Mouse (Mus musculus) ES-CJ7 (cell line): ENCODE data around the gene Rex1bd.

Experiments
- DNase-seq: peaks from one replicate; pipeline ENCODE4 v3.0.0; 2011; ENCODE audit warnings: low read depth, low spot score

Rex1bd gene

DNA sequence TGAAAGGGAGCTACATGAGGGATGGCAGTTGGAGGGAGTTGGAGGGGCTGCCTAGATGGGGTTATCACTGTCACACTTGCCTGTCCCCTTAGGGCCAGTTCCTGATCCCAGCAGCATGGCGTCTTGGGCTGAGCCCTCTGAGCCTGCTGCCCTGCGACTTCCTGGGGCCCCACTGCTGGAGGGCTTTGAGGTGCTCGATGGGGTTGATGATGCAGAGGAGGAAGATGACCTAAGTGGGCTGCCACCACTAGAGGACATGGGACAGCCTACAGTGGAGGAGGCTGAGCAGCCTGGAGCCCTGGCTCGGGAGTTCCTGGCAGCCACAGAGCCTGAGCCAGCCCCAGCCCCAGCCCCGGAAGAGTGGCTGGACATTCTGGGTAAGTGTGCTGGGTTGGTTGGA lies 22.7 kb upstream of the Rex1bd start:
- DNase-seq = no peak

DNA sequence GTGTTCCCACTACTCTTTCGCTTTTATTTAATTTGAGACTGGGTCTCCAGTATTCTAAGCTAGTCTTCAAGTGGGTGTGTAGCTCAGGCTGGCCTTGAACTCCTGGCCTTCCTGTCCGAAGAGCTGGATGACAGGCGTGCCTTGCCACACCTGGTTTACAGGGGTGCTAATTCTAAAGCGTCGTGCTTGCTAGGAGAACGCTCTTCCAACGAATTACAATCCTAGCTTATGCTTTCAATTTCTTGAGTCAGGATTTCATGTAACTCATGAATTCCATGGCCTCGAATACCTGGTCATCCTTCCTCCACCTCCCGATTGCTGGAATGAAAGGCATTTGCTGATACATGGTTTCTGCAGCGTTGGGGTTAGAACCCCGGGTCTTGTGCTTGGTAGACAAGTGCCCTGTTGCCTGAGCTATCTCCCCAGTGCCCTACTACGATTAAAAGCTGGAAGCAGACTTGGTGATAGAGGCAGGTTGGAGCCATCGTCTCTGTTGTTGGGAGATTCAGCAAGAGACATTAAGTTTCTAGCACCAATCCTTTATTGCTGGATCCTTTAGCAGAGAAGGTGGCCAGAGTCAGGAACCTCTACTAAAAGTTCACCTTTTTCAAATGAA lies 21.7 kb upstream of the Rex1bd start:
- DNase-seq = no peak

DNA sequence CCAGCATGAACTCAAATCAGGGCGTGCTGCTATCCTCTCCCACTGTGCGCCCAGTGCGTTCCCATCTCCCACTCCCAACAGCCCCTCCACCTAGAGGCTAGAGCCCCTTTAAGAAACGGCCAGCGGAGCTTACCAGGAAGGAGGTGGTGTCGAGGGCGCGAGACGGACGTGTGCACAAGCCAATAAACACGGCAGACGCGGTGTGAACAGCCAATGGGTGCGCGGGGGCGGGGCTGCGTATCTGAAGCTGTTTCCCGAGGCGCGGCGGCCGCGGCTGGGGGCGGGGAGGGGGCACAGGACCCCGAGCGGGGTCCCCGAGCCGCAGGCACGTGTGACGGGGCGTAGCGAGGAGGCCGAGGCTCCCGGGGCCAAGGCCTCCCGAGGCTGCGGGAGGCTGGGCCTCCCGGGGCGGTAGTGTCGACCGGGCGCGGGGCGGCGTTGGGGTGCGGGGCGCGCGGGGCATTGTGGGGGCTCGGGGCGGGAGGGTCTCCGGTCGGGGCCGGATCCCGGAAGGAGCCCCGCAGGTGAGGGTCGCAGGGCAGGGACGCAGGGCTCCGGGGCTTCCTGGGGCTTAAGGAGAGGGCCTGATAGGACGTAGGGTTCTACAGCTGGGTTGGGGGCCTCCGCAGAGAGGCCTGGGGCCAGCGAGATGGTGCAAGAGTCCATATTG lies 21.1 kb upstream of the Rex1bd start, which contains the start of the genes Fkbp8 and Kxd1:
Gene Fkbp8, plus strand, starts transcription at position 213 of the 670 bp plus-strand sequence.
Gene Kxd1, minus strand, starts transcription at position 445 of the 670 bp plus-strand sequence.
- DNase-seq = peak; percentile 99

DNA sequence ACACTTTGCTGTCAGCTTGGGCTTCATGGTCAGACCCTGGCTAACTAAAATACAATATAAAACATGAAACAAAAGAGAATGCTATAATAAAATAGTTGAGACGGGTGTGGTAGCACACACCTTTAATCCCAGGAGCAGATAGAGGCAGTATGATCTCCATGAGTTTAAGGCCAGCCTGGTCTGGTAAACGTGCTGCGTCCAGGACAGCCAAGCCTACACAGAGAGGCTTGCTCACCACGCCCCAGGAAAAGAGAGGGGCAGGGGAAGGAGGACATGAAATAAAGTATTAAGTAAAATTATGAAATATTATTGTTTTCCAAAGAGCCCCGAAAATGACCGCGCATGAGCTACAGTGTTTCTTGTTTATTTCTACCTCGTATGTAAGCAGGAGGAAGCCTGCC lies 20.6 kb upstream of the Rex1bd start:
- DNase-seq = no peak

DNA sequence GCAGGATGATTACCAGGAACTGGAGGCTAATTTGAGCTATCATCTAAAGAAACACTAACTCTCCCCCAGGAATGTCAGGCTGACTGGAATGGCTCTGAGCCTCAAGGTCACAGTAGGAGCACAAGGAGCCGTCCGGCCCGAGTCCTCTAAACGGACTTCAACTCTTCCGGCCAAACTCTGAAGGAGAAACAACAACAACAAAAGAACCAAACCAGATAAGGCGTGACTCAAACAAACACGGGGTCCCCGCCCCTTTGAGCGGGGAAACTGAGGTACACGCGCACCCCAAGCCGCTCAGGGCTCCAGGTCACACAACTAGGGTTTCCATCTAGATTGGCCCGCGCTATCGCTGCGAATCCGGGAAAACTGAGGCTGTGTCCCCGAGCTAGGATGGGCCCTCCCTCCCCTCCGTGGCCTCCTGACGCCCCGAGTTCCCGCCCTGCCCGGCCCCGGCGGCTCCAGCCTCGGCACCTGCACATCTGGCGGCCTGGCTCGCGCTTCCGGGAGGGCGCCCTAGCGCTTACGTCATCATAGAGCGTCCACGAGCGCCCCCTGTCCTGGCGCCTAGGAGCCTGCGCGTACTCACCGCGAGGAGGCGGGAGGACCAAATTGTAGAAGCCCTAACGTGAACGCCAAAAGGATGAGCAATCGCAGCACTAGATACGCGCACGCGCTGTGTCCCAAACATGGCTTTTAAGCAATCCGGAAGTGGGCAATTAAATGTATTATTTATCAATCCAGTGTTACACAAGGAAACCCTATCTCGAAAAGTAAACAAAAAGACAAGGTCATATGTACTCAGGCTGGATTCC lies 16.2 kb upstream of the Rex1bd start:
- peak; percentile 100 for DNase-seq

- DNase-seq = no peak
Measured at GRCm38 (mm10) chr8:70519606-70520005, 13.1 kb upstream of the Rex1bd start.

- DNase-seq = no peak
Measured at GRCm38 (mm10) chr8:70519043-70519442, 12.5 kb upstream of the Rex1bd start.

DNA sequence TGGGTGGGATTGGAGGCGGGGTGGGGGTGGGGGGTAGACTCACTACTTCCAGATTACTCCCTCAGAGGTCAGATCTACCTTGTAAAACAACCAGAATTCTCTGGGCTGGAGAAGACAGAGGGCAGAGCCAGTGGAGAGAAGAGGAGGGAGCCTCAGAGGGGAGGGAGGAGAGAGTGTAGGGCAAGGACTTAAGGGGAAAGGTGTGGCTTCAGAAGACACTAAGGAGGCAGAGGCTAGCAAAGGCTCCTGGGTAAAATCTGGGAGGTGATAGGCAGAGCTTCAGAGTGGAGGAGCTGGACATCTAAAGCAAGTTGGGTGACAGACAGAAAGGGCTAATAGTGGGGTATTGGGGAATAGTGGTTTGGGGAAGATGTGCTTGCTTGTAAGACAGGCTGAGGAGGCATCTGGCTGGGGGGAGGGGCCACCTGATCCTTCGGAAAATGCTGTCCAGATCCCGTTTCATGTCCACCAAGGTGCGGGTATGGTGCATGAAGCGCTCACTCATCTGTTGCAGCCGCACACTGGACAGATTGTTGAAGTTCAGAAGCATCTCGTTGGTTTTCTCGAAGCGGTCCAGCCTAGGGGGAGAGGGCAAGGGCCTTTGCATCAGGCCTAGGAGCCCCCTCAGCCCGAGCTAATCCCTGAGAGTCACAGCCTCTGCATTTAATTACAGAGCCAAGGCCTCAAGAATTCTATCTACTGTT lies 11.5 kb upstream of the Rex1bd start:
- peak; percentile 74 for DNase-seq

GRCm38 (mm10) chr8:70513441-70513840 lies 6.9 kb upstream of the Rex1bd start:
- DNase-seq = no peak

DNA sequence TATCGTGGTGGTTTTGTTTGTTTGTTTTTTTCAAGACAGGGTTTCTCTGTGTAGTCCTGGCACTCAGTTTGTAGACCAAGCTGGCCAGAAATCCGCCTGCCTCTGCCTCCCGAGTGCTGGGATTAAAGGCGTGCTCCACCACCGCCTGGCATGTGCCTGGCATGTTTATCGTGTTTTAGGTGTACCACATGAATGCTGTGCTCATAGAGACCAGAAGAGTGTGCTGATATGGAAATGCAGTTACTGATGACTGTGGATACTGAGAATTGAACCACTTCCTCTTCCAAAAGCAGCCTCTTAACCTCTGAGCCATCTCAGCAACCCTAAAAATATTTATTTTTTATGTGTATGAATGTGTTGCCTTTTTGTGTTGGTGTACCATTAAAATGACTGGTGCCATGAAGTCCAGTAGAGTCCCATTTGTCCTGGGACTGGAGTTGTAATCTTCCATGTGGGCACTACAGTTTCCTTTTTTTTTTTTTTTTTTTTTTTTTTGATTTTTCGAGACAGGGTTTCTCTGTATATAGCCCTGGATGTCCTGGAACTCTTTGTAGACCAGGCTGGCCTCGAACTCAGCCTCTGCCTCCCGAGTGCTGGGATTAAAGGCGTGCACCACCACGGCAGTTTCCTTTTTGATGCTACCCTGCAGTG lies 5.8 kb upstream of the Rex1bd start:
- DNase-seq = no peak

- no peak for DNase-seq
Measured at GRCm38 (mm10) chr8:70511770-70512169, 5.2 kb upstream of the Rex1bd start.

DNA sequence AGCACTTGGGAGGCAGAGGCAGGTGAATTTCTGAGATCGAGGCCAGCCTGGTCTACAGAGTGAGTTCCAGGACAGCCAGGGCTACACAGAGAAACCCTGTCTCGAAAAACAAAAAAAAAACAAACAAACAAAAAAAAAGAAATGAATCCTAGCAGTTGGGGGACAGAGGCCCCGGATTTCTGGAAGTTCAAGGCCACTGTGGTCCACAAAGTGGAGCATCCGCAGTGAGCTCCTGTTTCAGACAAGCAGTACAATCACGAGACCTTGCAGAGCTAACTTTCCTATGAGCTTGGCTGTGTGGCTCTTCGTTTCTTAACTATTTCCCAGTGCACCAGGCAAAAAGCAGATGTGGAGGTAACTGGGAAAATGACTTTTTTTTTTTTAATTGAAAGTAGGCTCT lies 4.6 kb upstream of the Rex1bd start:
- DNase-seq = peak; percentile 58

DNA sequence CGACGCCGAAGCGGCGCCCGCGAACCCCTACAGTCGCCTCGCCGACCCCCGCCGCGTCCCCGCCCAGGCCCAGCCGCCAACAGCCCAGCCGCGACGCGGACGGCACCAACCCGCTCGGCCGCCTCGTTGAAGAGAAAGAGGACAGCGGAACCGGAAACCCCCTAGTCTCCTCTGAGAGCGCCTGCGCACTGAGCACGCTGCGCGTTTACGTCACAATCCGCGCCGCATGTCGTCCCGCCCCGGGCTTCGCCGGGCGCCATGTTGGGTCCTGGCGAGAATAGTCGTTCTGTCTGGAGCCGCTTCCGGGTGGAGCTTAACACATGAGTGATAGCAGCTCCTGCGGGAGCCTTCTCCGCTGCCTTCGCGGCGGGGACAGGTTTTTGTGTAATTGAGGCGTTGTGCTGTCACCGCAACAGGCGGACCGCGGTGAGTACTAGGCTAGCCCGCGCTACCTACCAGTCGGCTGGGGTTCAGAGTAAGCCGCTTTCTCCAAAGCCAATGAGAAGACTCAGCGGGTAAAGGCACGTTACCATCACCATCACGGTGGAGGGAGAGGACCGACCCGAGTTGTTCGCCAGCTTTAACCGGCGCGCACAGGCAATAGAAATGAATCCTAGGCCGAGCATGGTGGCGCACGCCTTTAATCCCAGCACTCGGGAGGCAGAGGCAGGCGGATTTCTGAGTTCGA lies 3.8 kb upstream of the Rex1bd start, which contains the start of gene Uba52:
Gene Uba52, minus strand, starts transcription at position 574 of the 688 bp plus-strand sequence.
- peak; percentile 99 for DNase-seq

DNA sequence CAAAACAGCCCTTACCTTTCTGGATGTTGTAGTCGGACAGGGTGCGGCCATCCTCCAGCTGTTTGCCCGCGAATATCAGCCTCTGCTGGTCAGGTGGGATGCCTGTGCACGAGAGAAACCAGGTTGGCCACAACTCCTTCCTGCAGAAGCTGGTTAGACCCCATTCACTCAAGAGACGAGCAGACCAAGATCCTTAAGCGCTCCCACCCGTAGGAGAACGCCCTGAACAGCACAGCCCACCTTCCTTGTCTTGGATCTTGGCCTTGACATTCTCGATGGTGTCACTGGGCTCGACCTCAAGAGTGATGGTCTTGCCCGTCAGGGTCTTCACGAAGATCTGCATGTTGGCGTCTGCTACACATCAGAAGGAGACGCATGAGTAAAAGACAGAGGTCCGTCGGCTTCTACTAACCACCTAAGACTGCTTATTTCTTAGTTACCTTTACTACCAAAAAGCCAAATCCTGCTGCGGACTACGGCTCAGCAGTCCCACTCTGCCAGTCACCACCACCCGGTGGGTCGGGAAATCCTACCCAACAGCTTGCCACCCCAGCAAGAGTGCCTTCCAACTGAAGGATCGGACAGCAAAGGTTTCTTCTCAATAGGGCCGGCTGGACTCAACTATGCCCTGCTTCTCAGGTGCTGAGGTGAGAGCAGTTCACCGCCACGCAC lies 2.9 kb upstream of the Rex1bd start:
- DNase-seq = no peak

DNA sequence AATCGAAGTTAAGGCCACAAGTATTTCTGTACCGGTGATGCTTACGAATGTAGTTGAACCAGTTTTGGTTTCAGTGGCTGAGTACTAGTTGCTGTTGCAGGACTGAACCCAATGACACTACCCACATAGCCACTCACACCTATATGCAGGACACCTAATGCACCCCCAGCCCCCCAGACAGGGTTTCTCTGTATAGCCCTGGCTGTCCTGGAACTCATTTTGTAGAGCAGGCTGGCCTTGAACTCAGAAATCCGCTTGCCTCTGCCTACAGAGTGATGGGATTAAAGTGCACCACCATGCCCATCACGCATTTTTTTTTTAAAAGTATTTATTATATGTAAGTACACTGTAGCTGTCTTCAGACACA lies 458 bp upstream of the Rex1bd start:
- no peak for DNase-seq

- no peak for DNase-seq
Measured at GRCm38 (mm10) chr8:70505698-70506327, 739 bp downstream of the Rex1bd start.

- DNase-seq = peak; percentile 82
Measured at GRCm38 (mm10) chr8:70504851-70505250, 1.7 kb downstream of the Rex1bd start.

DNA sequence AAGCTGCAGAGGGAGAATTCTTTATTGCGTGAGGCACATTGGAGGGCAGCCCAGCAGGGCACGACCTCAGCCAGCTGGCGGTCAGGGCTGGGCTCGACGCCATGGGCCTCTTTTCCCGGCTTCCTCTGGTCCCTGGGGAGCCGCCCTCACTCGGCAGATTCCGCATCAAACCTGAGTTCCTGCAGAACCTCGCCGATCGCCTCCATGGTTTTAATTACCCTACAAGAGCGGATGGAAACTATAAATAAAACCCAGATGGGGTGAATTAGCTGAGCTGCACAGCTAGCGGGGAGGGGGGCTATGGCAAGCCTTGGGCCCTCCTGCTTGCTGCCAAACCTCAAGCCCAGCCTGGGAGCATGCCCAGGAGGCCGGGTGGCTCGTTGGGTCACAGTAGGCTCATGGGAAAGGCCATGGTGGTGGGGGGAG lies 2.2 kb downstream of the Rex1bd start:
- DNase-seq = no peak

DNA sequence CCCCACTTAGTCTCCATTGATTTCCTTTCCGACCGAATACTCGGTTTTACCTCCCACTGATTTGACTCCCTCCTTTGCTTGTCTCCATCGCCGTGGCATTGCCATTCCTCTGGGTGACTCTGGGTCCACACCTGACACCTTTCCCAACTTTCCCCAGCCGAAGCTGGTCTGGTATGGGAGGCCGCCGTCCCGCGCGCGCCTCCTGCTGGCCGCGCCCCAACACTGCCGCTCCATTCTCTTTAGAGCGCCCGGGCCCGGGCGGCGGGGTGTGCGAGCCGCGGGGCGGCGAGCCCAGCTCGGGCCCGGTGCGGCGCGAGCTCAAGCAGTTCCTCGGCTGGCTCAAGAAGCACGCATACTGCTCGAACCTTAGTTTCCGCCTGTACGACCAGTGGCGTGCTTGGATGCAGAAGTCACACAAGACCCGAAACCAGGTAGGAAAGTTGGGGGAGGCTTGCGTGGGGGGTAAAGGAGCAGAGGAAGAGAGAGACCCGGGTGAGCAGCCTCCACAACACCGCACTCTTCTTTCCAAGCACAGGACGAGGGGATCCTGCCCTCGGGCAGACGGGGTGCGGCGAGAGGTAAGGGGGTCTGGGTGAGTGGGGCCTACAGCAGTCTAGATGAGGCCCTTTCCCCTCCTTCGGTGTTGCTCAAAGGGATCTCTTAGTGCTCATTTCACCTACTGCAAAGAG lies 3.3 kb downstream of the Rex1bd start:
- peak; percentile 72 for DNase-seq
